Mouse (Mus musculus) CH12.LX (cell line): Measurements from ENCODE around the gene Triobp.

Source experiments
- CTCF ChIP-seq, 2 experiments: IDR thresholded peaks in 1 of 2; conservative IDR thresholded peaks in 1 of 2; 2 replicates each; pipeline ENCODE4 v1.5.1; 2011 to 2012; ENCODE audit warnings: low read depth in 2 of 2, low read length in 2 of 2, improper control_type of control experiment in 1 of 2, inconsistent platforms in 1 of 2, mild to moderate bottlenecking in 1 of 2, moderate library complexity in 1 of 2
- HCFC1 ChIP-seq: IDR thresholded peaks from 2 replicates; pipeline ENCODE4 v1.6.1; 2012; ENCODE audit warnings: low read depth, mild to moderate bottlenecking, inconsistent platforms, low read length, improper control_type of control experiment
- KAT2A ChIP-seq: IDR thresholded peaks from 2 replicates; pipeline ENCODE4 v1.6.1; 2012; ENCODE audit warnings: low read length, improper control_type of control experiment, inconsistent platforms; ENCODE audit not compliant: insufficient replicate concordance
- UBTF ChIP-seq: IDR thresholded peaks from 2 replicates; pipeline ENCODE4 v1.6.1; 2012; ENCODE audit warnings: low read depth, mild to moderate bottlenecking, inconsistent platforms, low read length, improper control_type of control experiment, moderate library complexity
- USF1 ChIP-seq: IDR thresholded peaks from 2 replicates; pipeline ENCODE4 v1.6.1; 2014; ENCODE audit warnings: low read depth, mild to moderate bottlenecking, inconsistent platforms, low read length, improper control_type of control experiment
- ZKSCAN1 ChIP-seq: IDR thresholded peaks from 2 replicates; pipeline ENCODE4 v1.6.1; 2012; ENCODE audit warnings: low read depth, inconsistent platforms, low read length, improper control_type of control experiment, borderline replicate concordance

DNA sequence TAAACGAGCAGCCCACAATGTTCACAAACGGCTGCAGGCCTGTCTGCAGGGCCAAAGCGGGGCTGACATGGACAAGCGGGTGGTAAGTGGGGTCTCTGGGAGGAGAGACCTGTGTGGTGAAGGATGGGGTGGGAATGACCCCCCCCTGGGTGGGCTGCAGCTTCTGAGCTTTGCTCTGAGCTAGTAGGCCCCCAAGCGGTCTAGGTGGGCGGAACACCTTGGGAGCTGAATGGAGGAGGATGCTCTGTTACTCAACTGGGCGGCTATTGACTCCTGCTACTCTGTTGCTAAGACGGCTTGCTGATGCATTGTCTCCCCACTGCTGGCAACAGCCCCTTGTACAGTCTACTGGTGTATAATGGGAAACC is 46.1 kb upstream of the Triobp start:
- TF ChIP-seq HCFC1 (no peak), CTCF (conservative IDR thresholded peaks at IDR 0.05 in 1 of 2, IDR thresholded peaks at IDR 0.05 in 1 of 2; ENCODE audit: low read depth in 2 of 2, low read length in 2 of 2) (no peak), KAT2A (no peak), UBTF (no peak), USF1 (no peak), ZKSCAN1 (no peak)
